Mouse (Mus musculus) liver, embryonic 13.5 days (tissue): ENCODE results near the gene Rars. TPM values are rescaled to one million over a fixed set of nuclear protein-coding genes. Genes with fewer than 3 reads are reported as not detected.

ENCODE experiments used
- ATAC-seq: fragments of 200-750 bp; cut with Nextera tagmentation; 2 replicates; pipeline ENCODE4 v1.8.0; 2017; ENCODE audit warnings: low read depth, mild to moderate bottlenecking, moderate number of reproducible peaks, moderate library complexity
- DNase-seq: peaks from one replicate; pipeline ENCODE4 v3.0.0; 2022
- H3K27ac ChIP-seq: fragments of 300-500 bp; sonication (generic); 2 replicates; pipeline ENCODE4 v1.5.1; 2015; ENCODE audit warnings: moderate library complexity, mild to moderate bottlenecking, inconsistent platforms
- H3K27me3 ChIP-seq: fragments of 300-500 bp; sonication (generic); 2 replicates; pipeline ENCODE4 v1.6.1; 2015; ENCODE audit warnings: mild to moderate bottlenecking, inconsistent platforms
- H3K36me3 ChIP-seq: fragments of 300-500 bp; sonication (generic); 2 replicates; pipeline ENCODE4 v1.6.1; 2015; ENCODE audit warnings: mild to moderate bottlenecking, inconsistent platforms
- H3K4me1 ChIP-seq: fragments of 300-500 bp; sonication (generic); replicated peaks from 2 replicates; pipeline ENCODE4 v1.6.1; 2015; ENCODE audit warnings: inconsistent platforms
- H3K4me2 ChIP-seq: fragments of 300-500 bp; sonication (generic); 2 replicates; pipeline ENCODE4 v1.6.1; 2015; ENCODE audit warnings: inconsistent platforms, mild to moderate bottlenecking, moderate library complexity
- H3K4me3 ChIP-seq: fragments of 300-500 bp; sonication (generic); replicated peaks from 2 replicates; pipeline ENCODE4 v1.5.1; 2015; ENCODE audit warnings: mild to moderate bottlenecking, inconsistent platforms
- H3K9ac ChIP-seq: fragments of 300-500 bp; sonication (generic); 2 replicates; pipeline ENCODE4 v1.6.1; 2015; ENCODE audit warnings: mild to moderate bottlenecking, inconsistent platforms
- H3K9me3 ChIP-seq: fragments of 300-500 bp; sonication (generic); replicated peaks from 2 replicates; pipeline ENCODE4 v1.6.1; 2016; ENCODE audit warnings: inconsistent platforms
- WGBS: fragments of 180-500 bp; shearing (Covaris S2); methylation state at CpG from one replicate; pipeline ENCODE4 v1.1.7; 2015; ENCODE audit not compliant: insufficient replicate concordance; 5-methylcytosine and 5-hydroxymethylcytosine counted together
- polyA plus RNA-seq: library from polyadenylated mRNA; unstranded; fragments of >200 nt; fragmentation: Nextera tagmentation; extraction: Ambion mirVana; gene quantifications from 2 replicates; pipeline ENCODE4 v1.2.1, GENCODE M21; 2015

Gene Rars
- 69.3 and 82.9 TPM in 2 replicates for polyA plus RNA-seq

GRCm38 (mm10) chr11:35834022-35834760 is at the start of gene Rars:
Gene Rars (minus strand): TSS chr11:35834506.
- H3K9ac ChIP-seq: peak within 1 kb of the TSS; percentile 88
- peak within 1 kb of the TSS; percentile 82 for H3K4me2 ChIP-seq
- H3K27ac ChIP-seq: peak within 1 kb of the TSS; percentile 69
- under 1% methylated on average over 46 of the region's 46 CpGs for WGBS
- ATAC-seq: peak; percentile 86
- H3K4me1 ChIP-seq: peaks cover 37% of the 10 kb centered on the region
- no peaks in the 10 kb centered on the region for H3K9me3 ChIP-seq
- H3K4me3 ChIP-seq: peak within 1 kb of the TSS; percentile 94
- H3K27me3 ChIP-seq: no peaks in the 10 kb centered on the region
- peak; percentile 86 for DNase-seq
- peaks cover 34% of the 10 kb centered on the region for H3K36me3 ChIP-seq

GRCm38 (mm10) chr11:35882777-35883176 is 48.5 kb upstream of the Rars start:
- Histone ChIP-seq H3K36me3 (no peaks in the 10 kb centered on the region), H3K4me1 (no peaks in the 10 kb centered on the region), H3K27me3 (no peaks in the 10 kb centered on the region), H3K4me2 (no peak overlapping the region), H3K9me3 (no peaks in the 10 kb centered on the region), H3K27ac (no peak overlapping the region), H3K9ac (no peak overlapping the region), H3K4me3 (no peak overlapping the region)
- WGBS: 81% methylated on average over 6 of the region's 6 CpGs
- ATAC-seq (no peak), DNase-seq (no peak)

GRCm38 (mm10) chr11:35878559-35878897 is 44.2 kb upstream of the Rars start:
- Histone ChIP-seq H3K9me3 (no peaks in the 10 kb centered on the region), H3K27ac (no peak overlapping the region), H3K9ac (no peak overlapping the region), H3K4me1 (no peaks in the 10 kb centered on the region), H3K4me2 (no peak overlapping the region), H3K36me3 (no peaks in the 10 kb centered on the region), H3K4me3 (no peak overlapping the region), H3K27me3 (no peaks in the 10 kb centered on the region)
- ATAC-seq (no peak), DNase-seq (no peak)
- 44% methylated on average over 4 of the region's 4 CpGs for WGBS

- H3K4me3 ChIP-seq: no peak overlapping the region
- DNase-seq: no peak
- no peaks in the 10 kb centered on the region for H3K27me3 ChIP-seq
- WGBS: 36% methylated on average over 14 of the region's 14 CpGs
- no peaks in the 10 kb centered on the region for H3K4me1 ChIP-seq
- no peak for ATAC-seq
- no peaks in the 10 kb centered on the region for H3K9me3 ChIP-seq
- H3K4me2 ChIP-seq: no peak overlapping the region
- H3K36me3 ChIP-seq: no peaks in the 10 kb centered on the region
- no peak overlapping the region for H3K9ac ChIP-seq
- no peak overlapping the region for H3K27ac ChIP-seq
Observed at GRCm38 (mm10) chr11:35877651-35878558, 43.6 kb upstream of the Rars start.

- no peak overlapping the region for H3K4me2 ChIP-seq
- no peaks in the 10 kb centered on the region for H3K4me1 ChIP-seq
- H3K9ac ChIP-seq: no peak overlapping the region
- no peaks in the 10 kb centered on the region for H3K36me3 ChIP-seq
- ATAC-seq (no peak), DNase-seq (no peak)
- H3K4me3 ChIP-seq: no peak overlapping the region
- no peak overlapping the region for H3K27ac ChIP-seq
- no peaks in the 10 kb centered on the region for H3K27me3 ChIP-seq
- H3K9me3 ChIP-seq: no peaks in the 10 kb centered on the region
- WGBS: 50% methylated on average over 21 of the region's 21 CpGs
Observed at GRCm38 (mm10) chr11:35873624-35874244, 39.4 kb upstream of the Rars start.

GRCm38 (mm10) chr11:35870961-35871360 is 36.7 kb upstream of the Rars start:
- Histone ChIP-seq H3K4me2 (no peak overlapping the region), H3K4me1 (no peaks in the 10 kb centered on the region), H3K9me3 (no peaks in the 10 kb centered on the region), H3K27ac (no peak overlapping the region), H3K27me3 (no peaks in the 10 kb centered on the region), H3K9ac (no peak overlapping the region), H3K4me3 (no peak overlapping the region), H3K36me3 (no peaks in the 10 kb centered on the region)
- WGBS: 41% methylated on average over 9 of the region's 9 CpGs
- ATAC-seq (no peak), DNase-seq (no peak)

- no peaks in the 10 kb centered on the region for H3K36me3 ChIP-seq
- 64% methylated on average over 7 of the region's 7 CpGs for WGBS
- H3K27me3 ChIP-seq: no peaks in the 10 kb centered on the region
- H3K27ac ChIP-seq: no peak overlapping the region
- H3K4me1 ChIP-seq: no peaks in the 10 kb centered on the region
- ATAC-seq (no peak), DNase-seq (no peak)
- H3K4me3 ChIP-seq: no peak overlapping the region
- no peaks in the 10 kb centered on the region for H3K9me3 ChIP-seq
- H3K9ac ChIP-seq: no peak overlapping the region
- H3K4me2 ChIP-seq: no peak overlapping the region
Observed at GRCm38 (mm10) chr11:35866140-35866539, 31.8 kb upstream of the Rars start.

- Histone ChIP-seq H3K36me3 (no peaks in the 10 kb centered on the region), H3K4me3 (no peak overlapping the region), H3K9ac (no peak overlapping the region), H3K4me2 (no peak overlapping the region), H3K27ac (no peak overlapping the region), H3K4me1 (no peaks in the 10 kb centered on the region), H3K9me3 (no peaks in the 10 kb centered on the region), H3K27me3 (no peaks in the 10 kb centered on the region)
- DNase-seq (no peak), ATAC-seq (no peak)
- WGBS: 48% methylated on average over 9 of the region's 9 CpGs
Observed at GRCm38 (mm10) chr11:35864981-35865604, 30.8 kb upstream of the Rars start.

- DNase-seq (no peak), ATAC-seq (no peak)
- Histone ChIP-seq H3K9ac (no peak overlapping the region), H3K4me3 (no peak overlapping the region), H3K36me3 (no peaks in the 10 kb centered on the region), H3K4me1 (no peaks in the 10 kb centered on the region), H3K27ac (no peak overlapping the region), H3K27me3 (no peaks in the 10 kb centered on the region), H3K9me3 (no peaks in the 10 kb centered on the region), H3K4me2 (no peak overlapping the region)
- 58% methylated on average over 5 of the region's 5 CpGs for WGBS
Observed at GRCm38 (mm10) chr11:35863653-35864052, 29.3 kb upstream of the Rars start.

GRCm38 (mm10) chr11:35857395-35858067 is 23.2 kb upstream of the Rars start:
- H3K4me1 ChIP-seq: no peaks in the 10 kb centered on the region
- WGBS: 65% methylated on average over 12 of the region's 12 CpGs

More at GRCm38 (mm10) chr11:35857395-35858067, 23.2 kb upstream of the Rars start:
- H3K36me3 ChIP-seq: 0 out of 2 replicates have a peak, but pooled peaks cover 4% of the 10 kb centered on the region
- DNase-seq (no peak), ATAC-seq (no peak)
- no peak overlapping the region for H3K4me2 ChIP-seq
- H3K27ac ChIP-seq: no peak overlapping the region
- no peak overlapping the region for H3K9ac ChIP-seq
- H3K4me3 ChIP-seq: no peak overlapping the region
- H3K27me3 ChIP-seq: no peaks in the 10 kb centered on the region
- no peaks in the 10 kb centered on the region for H3K9me3 ChIP-seq
